Mouse (Mus musculus) liver, embryonic 14.5 days (tissue): ENCODE data around the gene Trmt61a. TPM values are rescaled to one million over a fixed set of nuclear protein-coding genes. Genes with fewer than 3 reads are reported as not detected.

ENCODE experiments used
- ATAC-seq: fragments of 200-750 bp; cut with Nextera tagmentation; 2 replicates; pipeline ENCODE4 v1.8.0; 2017; ENCODE audit warnings: moderate number of reproducible peaks, mild to moderate bottlenecking, moderate library complexity; ENCODE audit not compliant: insufficient read depth
- DNase-seq, 3 experiments: peaks; one replicate each; pipeline ENCODE4 v3.0.0-alpha.2; 2012 to 2013; ENCODE audit warnings: low read depth in 3 of 3, low spot score in 3 of 3
- H3K27ac ChIP-seq: fragments of 300-500 bp; sonication (generic); 2 replicates; pipeline ENCODE4 v1.5.1; 2014; ENCODE audit warnings: moderate library complexity, mild to moderate bottlenecking, control low read depth, inconsistent platforms
- H3K27me3 ChIP-seq: fragments of 300-500 bp; sonication (generic); 2 replicates; pipeline ENCODE4 v1.6.1; 2014; ENCODE audit warnings: mild to moderate bottlenecking, low read length, moderate library complexity; ENCODE audit not compliant: control insufficient read depth, insufficient read depth
- H3K36me3 ChIP-seq: fragments of 300-500 bp; sonication (generic); replicated peaks from 2 replicates; pipeline ENCODE4 v1.6.1; 2014; ENCODE audit warnings: low read depth; ENCODE audit not compliant: control insufficient read depth, insufficient read depth
- H3K4me1 ChIP-seq, 2 experiments: fragments of 200-500 bp in 1 of 2; fragments of 300-500 bp in 1 of 2; sonication (generic) in 1 of 2; replicated peaks; 2 replicates each; pipeline ENCODE4 v1.6.1; 2012 to 2014; ENCODE audit warnings: antibody characterized with exemption in 1 of 2, inconsistent platforms in 1 of 2, low read length in 1 of 2; ENCODE audit not compliant: control insufficient read depth in 2 of 2, insufficient read depth in 2 of 2
- H3K4me2 ChIP-seq: fragments of 300-500 bp; sonication (generic); 2 replicates; pipeline ENCODE4 v1.6.1; 2014; ENCODE audit warnings: low read depth, mild to moderate bottlenecking, control low read depth, moderate library complexity
- H3K4me3 ChIP-seq, 2 experiments: fragments of 200-500 bp in 1 of 2; fragments of 300-500 bp in 1 of 2; sonication (generic) in 1 of 2; 2 replicates each; pipeline ENCODE4 v1.5.1; 2012 to 2014; ENCODE audit warnings: low read depth in 2 of 2, low read length in 2 of 2, mild to moderate bottlenecking in 2 of 2, control low read depth in 1 of 2, inconsistent platforms in 1 of 2, moderate library complexity in 1 of 2; ENCODE audit not compliant: insufficient read depth in 1 of 2
- H3K9ac ChIP-seq: fragments of 300-500 bp; sonication (generic); replicated peaks from 2 replicates; pipeline ENCODE4 v1.6.1; 2014; ENCODE audit warnings: mild to moderate bottlenecking, control low read depth, moderate library complexity
- H3K9me3 ChIP-seq: fragments of 300-500 bp; sonication (generic); 2 replicates; pipeline ENCODE4 v1.6.1; 2016; ENCODE audit warnings: low read length, mixed read lengths; ENCODE audit not compliant: control insufficient read depth
- CTCF ChIP-seq: IDR thresholded peaks from 2 replicates; pipeline ENCODE4 v1.5.1; 2016; ENCODE audit warnings: antibody characterized with exemption, low read depth, control low read depth
- EP300 ChIP-seq: IDR thresholded peaks from 2 replicates; pipeline ENCODE4 v1.6.1; 2016; ENCODE audit warnings: antibody characterized with exemption, low read depth
- WGBS: fragments of 180-500 bp; shearing (Covaris S2); extraction: QIAGEN DNeasy Blood & Tissue Kit; methylation state at CpG from one replicate; pipeline ENCODE4 v1.1.7; 2014; ENCODE audit not compliant: insufficient replicate concordance; 5-methylcytosine and 5-hydroxymethylcytosine counted together
- polyA plus RNA-seq, 2 experiments: library from polyadenylated mRNA; depleted of rRNA in 1 of 2; stranded (reverse) in 1 of 2; unstranded in 1 of 2; fragments of >200 nt; fragmentation: Nextera tagmentation in 1 of 2; extraction: Ambion mirVana in 1 of 2; gene quantifications; 2 replicates each; pipeline versions ENCODE4 v1.2.1 to v1.2.3; 2012 to 2014

The Trmt61a gene
- polyA plus RNA-seq, 2 experiments: 3.3 to 19.3 TPM

DNA sequence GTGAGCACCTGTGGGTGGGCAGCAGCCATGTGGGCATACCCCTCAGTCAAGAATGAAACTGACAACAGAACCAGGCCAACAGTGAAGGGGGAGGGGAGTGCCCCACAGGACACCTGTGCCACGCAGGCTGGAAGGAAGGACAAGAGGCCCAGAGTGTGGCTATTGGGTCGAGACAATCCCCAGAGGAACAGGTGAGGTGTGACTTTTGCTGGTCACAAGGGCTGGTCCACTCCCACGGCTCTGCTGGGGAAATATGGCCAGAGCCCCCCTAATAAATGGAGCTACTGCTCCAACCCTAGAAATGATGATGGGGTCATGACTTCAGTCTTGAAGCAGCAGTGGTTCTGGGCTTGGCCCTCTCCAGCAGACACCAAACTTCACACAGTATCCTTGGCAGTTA, 25.4 kb downstream of the Trmt61a start:
- no peaks in the 10 kb centered on the region for H3K36me3 ChIP-seq
- no peaks in the 10 kb centered on the region for H3K9me3 ChIP-seq
- H3K4me2 ChIP-seq: no peak overlapping the region
- no peaks in the 10 kb centered on the region for H3K27me3 ChIP-seq
- no peak overlapping the region for H3K9ac ChIP-seq
- TF ChIP-seq EP300 (no peak), CTCF (no peak)
- 64% methylated on average over 3 of the region's 3 CpGs for WGBS
- DNase-seq (no peak), ATAC-seq (no peak)
- H3K4me3 ChIP-seq: no peak overlapping the region
- no peak overlapping the region for H3K27ac ChIP-seq
- H3K4me1 ChIP-seq: no peaks in the 10 kb centered on the region

DNA sequence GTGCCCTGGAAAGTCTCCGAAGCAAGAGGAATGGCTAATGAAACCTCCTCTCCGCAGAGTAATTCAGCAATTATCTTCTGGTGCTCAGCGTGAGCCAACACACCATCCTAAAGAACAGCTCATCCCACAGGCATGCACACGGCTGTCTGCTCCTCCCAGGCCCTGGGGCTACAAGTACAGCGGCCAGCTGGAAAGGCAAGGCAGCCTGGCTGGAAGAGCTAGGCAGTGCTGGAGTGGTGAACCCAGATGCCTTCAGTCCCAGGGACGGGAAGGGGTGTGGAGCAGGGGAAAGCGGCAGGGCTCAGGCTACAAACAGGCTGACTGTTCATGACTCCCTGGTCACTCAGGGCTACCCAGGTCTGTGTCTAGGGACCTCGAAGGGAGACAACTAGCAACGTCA, 26.7 kb downstream of the Trmt61a start:
- Histone ChIP-seq H3K9me3 (no peaks in the 10 kb centered on the region), H3K4me1 (no peaks in the 10 kb centered on the region), H3K4me3 (no peak overlapping the region), H3K27ac (no peak overlapping the region), H3K27me3 (no peaks in the 10 kb centered on the region), H3K36me3 (peaks cover 6% of the 10 kb centered on the region), H3K9ac (no peak overlapping the region), H3K4me2 (no peak overlapping the region)
- no peak for DNase-seq
- ATAC-seq: no peak
- TF ChIP-seq CTCF (no peak), EP300 (no peak)
- 62% methylated on average over 9 of the region's 9 CpGs for WGBS

DNA sequence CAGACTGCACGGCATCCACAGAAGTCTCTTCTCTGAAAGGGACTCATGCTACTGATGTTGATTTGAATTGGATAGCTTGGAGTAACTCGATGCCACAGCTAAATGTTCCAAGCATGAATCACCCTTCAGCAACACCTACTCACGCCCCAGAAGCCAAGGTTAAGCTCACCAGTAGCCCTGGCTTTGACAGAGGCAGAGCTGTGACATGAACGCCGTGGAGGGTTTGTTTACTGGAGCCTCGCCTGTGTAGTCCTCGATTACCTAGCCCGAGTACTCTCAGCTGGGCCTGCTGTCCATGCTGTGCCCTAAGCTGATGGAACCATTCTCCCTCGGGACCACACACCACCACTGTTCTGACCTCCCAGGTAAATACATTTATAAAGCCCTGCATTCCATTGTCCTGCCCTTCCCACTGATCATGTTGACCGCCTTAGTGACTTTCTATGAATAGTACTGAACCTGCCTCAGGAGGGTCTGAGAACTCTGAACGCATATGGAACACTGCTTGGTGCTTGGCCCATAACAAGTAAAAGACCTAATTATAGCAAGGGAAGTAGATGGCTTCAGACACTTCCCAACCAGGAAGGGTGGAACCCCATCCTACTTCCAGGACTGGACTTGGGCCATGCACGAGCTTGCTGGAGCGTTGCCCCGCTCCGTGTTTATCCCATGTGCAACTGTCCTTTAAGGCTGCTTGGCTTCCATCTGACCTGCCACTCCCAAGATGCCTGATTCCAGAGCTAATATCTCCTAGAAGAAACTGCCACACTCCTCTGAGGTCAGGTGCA, 27.5 kb downstream of the Trmt61a start:
- Histone ChIP-seq H3K27ac (no peak overlapping the region), H3K9me3 (no peaks in the 10 kb centered on the region), H3K4me3 (no peak overlapping the region), H3K4me2 (no peak overlapping the region), H3K36me3 (peaks cover 13% of the 10 kb centered on the region), H3K4me1 (no peaks in the 10 kb centered on the region), H3K27me3 (no peaks in the 10 kb centered on the region), H3K9ac (no peak overlapping the region)
- no peak for TF ChIP-seq CTCF
- TF ChIP-seq EP300: no peak
- ATAC-seq (no peak), DNase-seq (no peak)
- 65% methylated on average over 15 of the region's 15 CpGs for WGBS

DNA sequence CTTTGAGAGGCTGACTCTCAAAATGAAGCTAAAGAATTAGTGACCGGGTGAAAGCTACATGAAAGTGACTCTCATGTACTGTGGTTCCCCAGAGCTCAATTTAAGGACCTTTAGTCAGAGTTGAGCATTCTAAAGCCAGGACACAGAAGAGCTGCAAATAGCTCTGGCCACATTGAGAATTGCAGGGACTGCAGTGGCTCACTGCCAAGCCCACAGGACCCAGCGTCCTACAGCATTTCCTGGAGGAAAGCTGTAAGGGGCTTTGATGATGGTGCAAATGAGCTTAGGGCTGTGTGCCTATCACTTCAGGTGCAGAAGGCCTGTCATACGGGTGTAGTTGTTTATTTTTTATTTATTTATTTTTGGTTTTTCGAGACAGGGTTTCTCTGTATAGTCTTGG, 30.3 kb downstream of the Trmt61a start:
- WGBS: 80% methylated on average over 4 of the region's 4 CpGs
- H3K9ac ChIP-seq: no peak overlapping the region
- H3K4me2 ChIP-seq: no peak overlapping the region
- peaks cover 23% of the 10 kb centered on the region for H3K36me3 ChIP-seq
- H3K4me3 ChIP-seq: no peak overlapping the region
- no peaks in the 10 kb centered on the region for H3K9me3 ChIP-seq
- DNase-seq: no peak
- H3K27me3 ChIP-seq: no peaks in the 10 kb centered on the region
- TF ChIP-seq EP300 (no peak), CTCF (no peak)
- no peak for ATAC-seq
- H3K4me1 ChIP-seq: peaks cover 0 to 8% of the 10 kb centered on the region in 2 experiments; a peak in 3 of 4 replicates
- no peak overlapping the region for H3K27ac ChIP-seq

DNA sequence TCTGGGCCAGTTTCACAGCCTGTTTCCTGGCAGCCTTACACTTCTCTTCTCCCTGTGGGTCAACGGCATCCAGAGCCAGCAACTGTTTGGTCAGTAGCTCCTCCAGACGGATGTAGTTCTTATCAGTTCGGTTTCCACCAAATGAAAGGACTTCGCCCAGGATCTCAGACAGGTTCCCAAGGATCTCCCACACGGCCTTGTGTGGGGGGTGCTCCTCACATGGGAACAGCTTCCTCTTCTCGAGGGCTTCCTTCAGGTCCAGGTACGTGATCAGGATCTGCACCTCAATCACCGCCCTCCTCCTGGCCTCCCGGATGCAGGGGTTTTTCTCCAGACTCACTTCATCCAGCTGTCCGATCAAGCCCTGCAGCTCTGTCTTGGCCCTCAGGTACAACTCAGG, 32.2 kb downstream of the Trmt61a start:
- Histone ChIP-seq H3K36me3 (peaks cover 23% of the 10 kb centered on the region), H3K9me3 (no peaks in the 10 kb centered on the region), H3K4me2 (no peak overlapping the region), H3K27me3 (no peaks in the 10 kb centered on the region), H3K4me3 (no peak overlapping the region), H3K9ac (no peak overlapping the region), H3K4me1 (peaks cover 0 to 13% of the 10 kb centered on the region in 2 experiments), H3K27ac (no peak overlapping the region)
- WGBS: 81% methylated on average over 10 of the region's 10 CpGs
- TF ChIP-seq EP300: no peak
- no peak for TF ChIP-seq CTCF
- DNase-seq: no peak
- no peak for ATAC-seq
